Mouse (Mus musculus) hindbrain, embryonic 14.5 days (tissue): ENCODE data around the gene Kctd18. TPM values are rescaled to one million over a fixed set of nuclear protein-coding genes. Genes with fewer than 3 reads are reported as not detected.

ENCODE experiments used
- ATAC-seq: fragments of 200-750 bp; cut with Nextera tagmentation; 2 replicates; pipeline ENCODE4 v1.8.0; 2017; ENCODE audit warnings: moderate number of reproducible peaks, mild to moderate bottlenecking, moderate TSS enrichment, moderate library complexity; ENCODE audit not compliant: low FRiP score
- DNase-seq: peaks from one replicate; pipeline ENCODE4 v3.0.0-alpha.2; 2015; ENCODE audit warnings: low spot score
- H3K27ac ChIP-seq: fragments of 300-500 bp; sonication (generic); 2 replicates; pipeline ENCODE4 v1.5.1; 2014; ENCODE audit warnings: mild to moderate bottlenecking, moderate library complexity
- H3K27me3 ChIP-seq: fragments of 300-500 bp; sonication (generic); 2 replicates; pipeline ENCODE4 v1.6.1; 2014; ENCODE audit warnings: mild to moderate bottlenecking, low read length, mixed read lengths; ENCODE audit not compliant: control insufficient read depth, insufficient read depth
- H3K36me3 ChIP-seq: fragments of 300-500 bp; sonication (generic); replicated peaks from 2 replicates; pipeline ENCODE4 v1.6.1; 2014; ENCODE audit not compliant: control insufficient read depth, insufficient read depth
- H3K4me1 ChIP-seq: fragments of 300-500 bp; sonication (generic); replicated peaks from 2 replicates; pipeline ENCODE4 v1.6.1; 2014; ENCODE audit warnings: antibody characterized with exemption, low read length, mixed read lengths; ENCODE audit not compliant: control insufficient read depth, insufficient read depth
- H3K4me2 ChIP-seq: fragments of 300-500 bp; sonication (generic); replicated peaks from 2 replicates; pipeline ENCODE4 v1.6.1; 2014; ENCODE audit warnings: mild to moderate bottlenecking, moderate library complexity
- H3K4me3 ChIP-seq: fragments of 300-500 bp; sonication (generic); replicated peaks from 2 replicates; pipeline ENCODE4 v1.5.1; 2014; ENCODE audit warnings: mild to moderate bottlenecking, low read length
- H3K9ac ChIP-seq: fragments of 300-500 bp; sonication (generic); 2 replicates; pipeline ENCODE4 v1.6.1; 2014
- H3K9me3 ChIP-seq: fragments of 300-500 bp; sonication (generic); 2 replicates; pipeline ENCODE4 v1.6.1; 2016; ENCODE audit warnings: low read length; ENCODE audit not compliant: control insufficient read depth
- WGBS: fragments of 180-500 bp; shearing (Covaris S2); extraction: QIAGEN DNeasy Blood & Tissue Kit; methylation state at CpG from one replicate; pipeline ENCODE4 v1.1.7; 2014; 5-methylcytosine and 5-hydroxymethylcytosine counted together
- polyA plus RNA-seq: library from polyadenylated mRNA; unstranded; fragments of >200 nt; fragmentation: Nextera tagmentation; extraction: Ambion mirVana; gene quantifications from 2 replicates; pipeline ENCODE4 v1.2.1, GENCODE M21; 2014

The Kctd18 gene
- polyA plus RNA-seq, 1 experiment from 2014 or later: 27.3 TPM

GRCm38 (mm10) chr1:57998146-57998545, 20.6 kb downstream of the Kctd18 start:
- no peaks in the 10 kb centered on the region for H3K9me3 ChIP-seq
- no peak overlapping the region for H3K27ac ChIP-seq
- no peaks in the 10 kb centered on the region for H3K27me3 ChIP-seq
- 81% methylated on average over 3 of the region's 3 CpGs for WGBS
- H3K4me2 ChIP-seq: no peak overlapping the region
- no peaks in the 10 kb centered on the region for H3K36me3 ChIP-seq
- ATAC-seq (no peak), DNase-seq (no peak)
- peaks cover 12% of the 10 kb centered on the region; the same call in 1 of the 2 replicates for H3K4me1 ChIP-seq
- no peak overlapping the region for H3K9ac ChIP-seq
- no peak overlapping the region for H3K4me3 ChIP-seq

- no peak for DNase-seq
- no peak; the same call in 1 of the 2 replicates for ATAC-seq
- H3K4me3 ChIP-seq: peak overlapping the region; percentile 75
- peak overlapping the region; percentile 55 for H3K9ac ChIP-seq
- H3K36me3 ChIP-seq: no peaks in the 10 kb centered on the region
- no peaks in the 10 kb centered on the region for H3K9me3 ChIP-seq
- H3K4me2 ChIP-seq: peak overlapping the region; percentile 91
- H3K27ac ChIP-seq: no peak overlapping the region
- under 1% methylated on average over 29 of the region's 29 CpGs for WGBS
- H3K4me1 ChIP-seq: peaks cover 12% of the 10 kb centered on the region; the same call in 1 of the 2 replicates
- H3K27me3 ChIP-seq: no peaks in the 10 kb centered on the region
Observed at GRCm38 (mm10) chr1:57996133-57996615, 22.6 kb downstream of the Kctd18 start.

- H3K9me3 ChIP-seq: no peaks in the 10 kb centered on the region
- ATAC-seq (peak; percentile 99), DNase-seq (peak; percentile 97)
- peak within 1 kb of the TSS; percentile 91 for H3K4me2 ChIP-seq
- peak within 1 kb of the TSS; percentile 80 for H3K9ac ChIP-seq
- WGBS: 6% methylated on average over 30 of the region's 30 CpGs
- H3K4me1 ChIP-seq: peaks cover 12% of the 10 kb centered on the region; the same call in 1 of the 2 replicates
- H3K27ac ChIP-seq: peak within 1 kb of the TSS; percentile 95
- no peaks in the 10 kb centered on the region for H3K36me3 ChIP-seq
- H3K4me3 ChIP-seq: peak within 1 kb of the TSS; percentile 75
- no peaks in the 10 kb centered on the region for H3K27me3 ChIP-seq
Observed at GRCm38 (mm10) chr1:57995432-57996132, 23.2 kb downstream of the Kctd18 start, which contains the start of gene Sgo2a. TSS of gene Sgo2a (plus strand) at chr1:57995971.

GRCm38 (mm10) chr1:57991277-57991676, 27.5 kb downstream of the Kctd18 start:
- no peak for ATAC-seq
- H3K9ac ChIP-seq: no peak overlapping the region
- no peak overlapping the region for H3K4me3 ChIP-seq
- no peak overlapping the region for H3K27ac ChIP-seq
- no peak overlapping the region for H3K4me2 ChIP-seq
- peaks cover 2% of the 10 kb centered on the region; the same call in 1 of the 2 replicates for H3K4me1 ChIP-seq
- DNase-seq: no peak
- no peaks in the 10 kb centered on the region for H3K36me3 ChIP-seq
- H3K27me3 ChIP-seq: no peaks in the 10 kb centered on the region
- no peaks in the 10 kb centered on the region for H3K9me3 ChIP-seq
- 78% methylated on average over 2 of the region's 2 CpGs for WGBS

- H3K36me3 ChIP-seq: no peaks in the 10 kb centered on the region
- H3K4me2 ChIP-seq: no peak overlapping the region
- no peak overlapping the region for H3K9ac ChIP-seq
- H3K9me3 ChIP-seq: no peaks in the 10 kb centered on the region
- no peak for ATAC-seq
- H3K4me3 ChIP-seq: no peak overlapping the region
- no peak for DNase-seq
- H3K27me3 ChIP-seq: no peaks in the 10 kb centered on the region
- no peaks in the 10 kb centered on the region for H3K4me1 ChIP-seq
- 66% methylated on average over 6 of the region's 6 CpGs for WGBS
- no peak overlapping the region for H3K27ac ChIP-seq
Observed at GRCm38 (mm10) chr1:57989052-57989600, 29.6 kb downstream of the Kctd18 start.

GRCm38 (mm10) chr1:57976860-57977259, 41.9 kb downstream of the Kctd18 start:
- Histone ChIP-seq H3K9me3 (no peaks in the 10 kb centered on the region), H3K9ac (no peak overlapping the region), H3K4me2 (no peak overlapping the region), H3K4me1 (no peaks in the 10 kb centered on the region), H3K36me3 (no peaks in the 10 kb centered on the region), H3K4me3 (no peak overlapping the region), H3K27ac (no peak overlapping the region), H3K27me3 (no peaks in the 10 kb centered on the region)
- 91% methylated on average over 3 of the region's 3 CpGs for WGBS
- ATAC-seq: no peak
- no peak for DNase-seq

GRCm38 (mm10) chr1:57971588-57971987, 47.2 kb downstream of the Kctd18 start:
- H3K36me3 ChIP-seq: 0 out of 2 replicates have a peak, but pooled peaks cover 6% of the 10 kb centered on the region
- ATAC-seq: no peak
- WGBS: 92% methylated on average over 2 of the region's 2 CpGs

GRCm38 (mm10) chr1:57969327-57970271, 49.2 kb downstream of the Kctd18 start:
- ATAC-seq: peak; percentile 98
- Histone ChIP-seq H3K9me3 (no peaks in the 10 kb centered on the region), H3K4me3 (peak overlapping the region; percentile 76)

More at GRCm38 (mm10) chr1:57971588-57971987, 47.2 kb downstream of the Kctd18 start:
- no peaks in the 10 kb centered on the region for H3K9me3 ChIP-seq
- H3K4me3 ChIP-seq: no peak overlapping the region
- no peaks in the 10 kb centered on the region for H3K27me3 ChIP-seq
- peaks cover 16% of the 10 kb centered on the region for H3K4me1 ChIP-seq
- no peak overlapping the region for H3K9ac ChIP-seq
- H3K27ac ChIP-seq: no peak overlapping the region
- no peak for DNase-seq
- no peak overlapping the region for H3K4me2 ChIP-seq

GRCm38 (mm10) chr1:57955774-57956173, 63.0 kb downstream of the Kctd18 start:
- Histone ChIP-seq H3K9ac (no peak overlapping the region), H3K9me3 (no peaks in the 10 kb centered on the region), H3K27ac (no peak overlapping the region), H3K4me2 (no peak overlapping the region), H3K4me1 (no peaks in the 10 kb centered on the region), H3K36me3 (peaks cover 38% of the 10 kb centered on the region), H3K4me3 (no peak overlapping the region), H3K27me3 (no peaks in the 10 kb centered on the region)
- DNase-seq (no peak), ATAC-seq (no peak)
- WGBS: 97% methylated on average over 1 of the region's 1 CpGs

More at GRCm38 (mm10) chr1:57969327-57970271, 49.2 kb downstream of the Kctd18 start:
- Histone ChIP-seq H3K9ac (peak overlapping the region; percentile 90), H3K4me2 (peak overlapping the region; percentile 65), H3K27me3 (no peaks in the 10 kb centered on the region), H3K4me1 (peaks cover 16% of the 10 kb centered on the region), H3K36me3 (peaks cover 16% of the 10 kb centered on the region), H3K27ac (peak overlapping the region; percentile 77)
- DNase-seq: peak; percentile 97
- WGBS: under 1% methylated on average over 65 of the region's 65 CpGs
